Mouse (Mus musculus) heart, adult 2 months (tissue): Measurements from ENCODE around the gene Lrrc49.

Source experiments
- CTCF ChIP-seq: fragments of 200-600 bp; IDR thresholded peaks from 2 replicates; pipeline ENCODE4 v1.8.1; 2022; ENCODE audit warnings: antibody characterized with exemption, mild to moderate bottlenecking, moderate library complexity
- EP300 ChIP-seq: fragments of 200-500 bp; IDR thresholded peaks from 2 replicates; pipeline ENCODE4 v1.6.1; 2011; ENCODE audit warnings: low read depth, low read length, control low read depth; ENCODE audit not compliant: insufficient read depth

DNA sequence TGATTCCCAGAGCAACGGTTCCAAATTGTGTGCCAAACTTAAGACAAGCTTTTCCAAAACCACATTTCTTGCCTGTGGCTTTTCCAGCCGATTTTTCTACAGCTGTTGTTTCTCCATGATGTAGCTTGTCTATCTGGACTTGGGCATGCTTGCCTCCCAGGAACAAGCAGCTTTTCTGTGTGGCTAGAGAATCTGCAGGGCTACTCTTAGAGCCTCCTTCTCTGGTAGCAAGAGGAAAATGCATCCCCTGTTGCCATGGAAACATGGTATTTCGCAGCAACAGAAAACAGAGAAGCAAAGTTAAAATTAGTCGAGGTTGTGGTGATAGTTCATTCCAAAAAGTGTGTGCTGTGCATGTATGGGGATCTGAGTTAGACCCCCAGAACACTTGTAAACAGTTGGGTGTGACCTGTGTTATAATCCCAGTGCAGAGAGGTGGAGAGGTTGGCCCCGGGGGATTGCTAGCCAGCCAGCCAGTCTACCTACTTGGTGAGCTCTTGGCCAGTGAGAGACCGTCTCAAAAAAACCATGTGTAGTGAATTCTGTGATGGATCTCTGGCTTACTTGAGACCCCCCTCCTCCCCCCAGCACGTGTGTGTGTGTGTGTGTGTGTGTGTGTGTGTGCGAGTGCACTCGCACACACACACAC lies 126.2 kb downstream of the Lrrc49 start:
- no peak for TF ChIP-seq CTCF
- no peak for TF ChIP-seq EP300
